Mouse (Mus musculus) ES-CJ7 (cell line): Measurements from ENCODE around the gene Ces2f.
"Not testable (repeated sequence)": the region's sequence is repeated elsewhere in the genome, so short reads cannot be mapped to it uniquely, and the experiment has no call there.

Experiments
- DNase-seq: peaks from one replicate; pipeline ENCODE4 v3.0.0; 2011; ENCODE audit warnings: low read depth, low spot score

The Ces2f gene

DNA sequence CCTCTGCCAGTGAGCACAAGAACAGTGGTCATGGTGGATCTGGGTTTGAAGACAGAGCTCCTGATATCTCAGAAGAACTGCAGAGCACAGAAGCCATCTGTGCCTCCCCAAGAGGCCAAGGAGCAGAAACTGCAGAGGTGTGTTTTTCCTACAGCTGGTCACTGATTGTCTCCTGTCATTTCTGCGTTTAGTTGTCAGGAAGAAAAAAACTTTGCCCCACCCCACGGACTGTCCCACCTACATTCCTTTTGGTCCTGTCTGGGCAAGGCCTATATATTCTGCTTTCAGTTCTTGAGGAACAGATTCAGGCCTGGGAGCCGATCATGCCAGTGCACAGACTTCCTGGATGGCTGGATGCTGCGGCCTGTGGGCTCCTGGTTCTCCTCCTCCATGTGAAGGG is at the start of gene Ces2f:
Ces2f (plus strand) TSS at position 301 of the 400 bp plus-strand sequence.
- DNase-seq = no peak

DNA sequence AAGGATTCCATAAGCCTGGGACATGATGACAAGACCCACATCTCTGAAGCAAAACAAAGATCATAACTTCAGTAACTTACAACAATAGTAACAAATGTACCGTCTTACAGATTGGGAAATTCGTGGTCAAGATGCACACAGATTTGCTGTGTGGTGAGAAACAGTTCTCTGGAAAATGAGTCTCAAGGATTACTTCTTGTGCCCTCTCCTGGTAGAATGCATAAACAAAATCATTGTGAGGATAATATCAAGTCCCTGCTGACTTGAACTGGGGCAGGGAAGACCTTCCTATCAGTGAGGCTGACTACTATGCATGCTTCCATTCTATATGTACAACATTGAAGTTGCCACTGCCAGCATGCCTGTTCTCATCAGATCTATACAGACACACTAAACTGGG is 45.4 kb upstream of the Ces2f start:
- DNase-seq = no peak

DNA sequence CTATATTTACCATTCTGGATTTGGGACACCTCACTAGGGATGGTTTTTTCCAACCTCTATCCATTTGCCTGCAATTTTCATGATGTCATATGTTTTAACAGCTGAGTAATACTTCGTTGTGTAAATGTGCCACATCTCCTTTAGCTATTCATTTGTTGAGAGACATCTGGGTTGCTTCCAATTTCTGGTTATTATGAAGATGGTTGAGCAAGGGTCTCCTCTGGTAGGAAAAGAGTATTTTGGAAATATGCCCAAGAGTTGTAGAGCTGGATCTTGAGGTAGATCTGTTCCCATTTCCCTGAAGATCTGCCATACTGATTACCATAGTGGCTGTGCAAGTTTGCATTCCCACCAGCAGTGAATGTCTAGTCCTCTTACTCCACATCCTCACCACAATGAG is 40.0 kb upstream of the Ces2f start:
- DNase-seq = no peak

DNA sequence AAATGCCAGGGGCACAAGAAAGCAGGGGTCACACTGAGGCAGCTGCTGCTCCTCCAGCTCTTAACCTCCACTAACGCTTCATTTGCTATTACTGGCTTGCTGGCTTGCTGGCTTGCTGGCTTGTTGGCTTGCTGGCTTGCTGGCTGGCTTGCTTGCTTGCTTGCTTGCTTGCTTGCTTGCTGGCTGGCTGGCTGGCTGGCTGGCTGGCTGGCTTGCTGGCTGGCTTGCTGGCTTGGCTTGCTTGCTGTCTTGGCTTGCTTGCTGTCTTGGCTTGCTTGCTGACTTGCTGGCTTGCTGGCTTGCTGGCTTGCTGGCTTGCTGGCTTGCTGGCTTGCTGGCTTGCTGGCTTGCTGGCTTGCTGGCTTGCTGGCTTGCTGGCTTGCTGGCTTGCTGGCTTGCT is 38.1 kb upstream of the Ces2f start:
- DNase-seq = not testable (repeated sequence)

DNA sequence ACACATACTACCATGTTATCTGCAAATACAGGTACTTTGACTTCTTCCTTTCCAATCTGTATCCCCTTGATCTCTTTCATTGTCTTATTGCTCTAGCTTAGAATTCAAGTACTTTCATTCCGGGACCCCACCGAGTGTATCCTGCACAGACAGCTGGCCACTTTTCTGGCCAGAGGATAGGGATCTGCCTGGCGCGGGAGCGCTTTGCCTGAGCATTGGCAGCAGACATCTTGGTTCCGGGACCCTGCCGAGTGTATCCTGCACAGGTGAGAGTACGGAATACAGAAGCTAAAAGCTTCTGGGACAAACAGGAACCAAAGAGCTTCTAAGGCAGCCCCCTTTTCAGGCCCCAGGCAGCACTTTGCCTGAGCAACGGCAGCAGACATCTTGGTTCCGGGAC is 37.5 kb upstream of the Ces2f start:
- DNase-seq = not testable (repeated sequence)

DNA sequence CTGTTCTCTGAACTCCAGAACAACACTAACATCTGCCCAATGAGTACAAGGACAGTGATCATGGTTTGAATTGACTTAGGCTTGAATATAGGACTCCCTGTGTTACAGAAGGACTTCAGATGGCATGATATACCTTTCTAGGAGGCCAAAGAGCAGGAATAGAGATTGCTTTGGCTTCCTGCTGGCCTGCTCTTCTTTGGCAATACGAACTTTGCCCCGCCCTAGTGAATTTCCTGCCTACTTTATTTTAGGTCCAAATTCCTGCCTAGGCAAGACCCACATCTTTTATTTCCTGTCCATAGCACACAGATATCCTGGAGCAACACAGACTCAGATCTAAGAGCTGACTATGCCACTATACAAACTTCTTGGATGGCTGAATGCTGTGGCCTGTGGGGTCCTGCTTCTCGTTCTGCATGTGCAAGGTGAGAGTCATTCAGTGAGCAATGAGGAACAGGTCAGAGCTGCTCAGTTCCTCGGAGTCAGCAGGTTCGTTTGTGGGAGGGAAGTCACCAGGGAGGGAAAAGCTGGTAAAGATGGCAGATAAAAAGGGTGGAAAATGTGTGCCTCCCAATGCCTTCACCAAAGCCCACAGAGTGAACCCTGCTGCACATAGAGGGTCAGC is 21.1 kb upstream of the Ces2f start, which contains the start of gene Ces2e:
Ces2e (plus strand) TSS at position 289 of the 625 bp plus-strand sequence.
- no peak for DNase-seq

DNA sequence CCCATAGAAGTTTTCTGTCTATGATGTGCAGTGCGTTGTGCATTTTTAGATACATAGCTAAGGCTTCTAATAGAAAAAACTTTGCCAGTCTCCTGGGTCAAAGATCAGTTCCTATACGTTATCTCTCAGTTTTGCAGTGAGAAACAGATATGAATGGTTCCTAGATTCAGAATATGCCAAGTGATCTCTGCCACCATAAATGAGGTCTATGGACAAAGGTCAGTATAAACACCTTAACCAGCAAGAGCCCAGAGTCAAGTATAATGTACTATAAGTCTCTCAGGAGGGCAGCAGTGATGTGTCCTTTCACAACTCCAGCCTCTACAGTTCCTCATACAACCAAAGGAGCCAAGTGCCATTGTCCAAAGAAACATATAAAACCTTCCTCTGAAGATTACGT is 19.9 kb upstream of the Ces2f start:
- DNase-seq = no peak

DNA sequence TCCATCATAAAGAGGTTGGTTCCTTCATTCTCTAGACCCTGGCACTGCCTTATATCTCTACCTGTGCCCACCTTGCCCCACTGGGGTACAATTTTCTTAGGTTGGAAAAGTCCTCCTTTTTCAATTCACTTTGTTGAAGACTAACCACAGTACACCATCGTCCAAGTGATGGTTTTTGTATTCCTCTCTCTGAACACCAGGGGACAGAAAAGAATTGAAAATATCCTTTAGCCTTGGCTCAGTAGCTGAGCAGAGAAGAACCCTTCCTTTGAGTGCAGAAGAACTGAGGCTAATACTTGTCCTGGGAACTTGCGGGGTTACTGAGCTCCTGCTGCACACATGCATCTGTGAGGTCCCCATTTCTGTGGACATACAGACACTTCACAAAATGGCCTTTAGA is 2.5 kb upstream of the Ces2f start:
- DNase-seq = no peak

DNA sequence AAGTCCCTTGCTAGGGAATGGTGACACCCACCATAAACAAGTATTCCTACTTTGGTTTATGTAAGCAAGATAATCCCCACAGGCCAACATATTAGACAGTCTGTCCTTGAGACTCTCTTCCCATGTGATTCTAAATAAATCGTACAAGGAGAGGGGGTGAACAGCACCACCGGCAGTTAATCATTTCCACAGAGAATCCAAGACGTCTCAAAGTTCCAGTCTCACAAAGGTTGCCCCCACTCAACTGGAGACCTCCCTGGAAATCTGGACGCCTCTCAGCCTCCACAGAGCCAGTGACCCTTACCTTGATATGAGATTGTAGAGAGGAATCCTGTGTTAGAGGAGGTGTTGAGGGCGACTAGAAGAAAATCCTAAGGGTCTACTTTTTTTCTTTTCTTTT is 1.9 kb downstream of the Ces2f start:
- DNase-seq = no peak

DNA sequence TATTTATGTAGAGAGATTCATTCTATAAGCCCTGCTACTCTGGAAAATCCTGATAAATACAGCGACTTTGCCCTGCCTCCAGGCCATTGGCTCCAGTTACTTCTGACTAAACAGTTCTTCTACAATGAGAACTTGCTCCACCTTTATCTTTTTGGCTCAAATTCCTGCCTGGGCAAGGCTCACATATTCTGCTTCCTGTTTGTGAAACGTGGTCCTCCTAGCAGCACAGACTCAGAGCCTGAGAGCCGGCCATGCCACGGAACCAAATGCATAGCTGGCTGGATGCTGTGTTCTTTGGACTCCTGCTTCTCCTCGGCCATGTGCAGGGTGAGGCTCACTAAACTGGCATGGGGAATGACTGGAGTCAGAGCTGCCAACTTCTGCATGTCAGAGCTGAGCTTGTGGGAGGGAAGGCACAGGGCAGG is 14.4 kb downstream of the Ces2f start, which contains the start of gene Ces2g:
Ces2g (plus strand) TSS at position 182 of the 425 bp plus-strand sequence.
- no peak for DNase-seq

DNA sequence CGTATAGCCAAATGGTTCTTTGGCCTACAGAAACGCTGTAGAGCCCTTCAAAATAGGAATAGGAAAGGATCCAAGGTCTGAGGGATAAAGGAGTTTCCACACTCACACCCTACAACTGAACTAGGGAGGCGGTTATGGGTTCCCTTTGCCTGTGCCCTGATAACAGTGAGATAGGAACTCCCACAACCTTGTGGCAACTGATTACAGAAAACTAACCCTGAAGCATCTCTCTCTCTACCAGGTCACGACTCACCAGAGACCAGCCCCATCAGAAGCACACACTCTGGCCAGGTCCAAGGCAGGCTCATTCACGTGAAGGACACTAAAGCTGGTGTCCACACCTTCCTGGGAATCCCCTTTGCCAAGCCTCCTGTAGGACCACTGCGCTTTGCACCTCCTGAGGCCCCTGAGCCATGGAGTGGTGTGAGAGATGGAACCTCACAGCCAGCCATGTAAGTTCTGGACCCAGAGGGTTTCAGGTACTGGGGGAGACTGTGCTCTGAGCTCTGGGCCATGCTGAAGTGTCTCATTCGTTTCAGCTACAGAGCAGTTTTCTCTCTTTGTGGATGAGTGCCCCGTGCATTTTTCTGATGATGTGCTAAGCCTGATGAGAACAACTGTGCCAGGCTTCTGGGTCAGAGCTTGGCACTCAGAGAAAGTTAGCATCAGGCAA is 15.2 kb downstream of the Ces2f start:
- no peak for DNase-seq

DNA sequence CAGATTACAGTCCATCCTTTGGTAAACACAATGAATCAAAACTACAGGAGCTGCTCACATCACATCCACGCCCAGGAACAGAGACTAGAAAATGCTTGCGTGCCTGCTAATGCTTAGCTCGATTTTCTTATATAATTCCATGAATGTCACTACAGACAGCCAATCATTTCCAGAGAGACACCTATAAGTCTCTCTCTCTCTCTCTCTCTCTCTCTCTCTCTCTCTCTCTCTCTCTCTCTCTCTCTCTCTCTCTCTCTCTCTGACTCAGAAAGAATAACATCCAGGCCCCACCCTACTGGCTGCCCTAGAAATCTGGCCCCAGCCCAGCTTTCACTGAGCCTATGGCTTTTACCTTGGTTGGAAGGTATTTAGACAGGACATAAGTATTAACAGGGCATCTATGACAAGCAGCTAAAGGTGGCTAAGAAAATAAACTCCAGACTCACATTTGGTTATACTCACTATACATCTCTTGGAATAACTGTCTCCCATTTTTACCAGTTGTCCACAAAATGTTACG is 16.3 kb downstream of the Ces2f start:
- DNase-seq = no peak

DNA sequence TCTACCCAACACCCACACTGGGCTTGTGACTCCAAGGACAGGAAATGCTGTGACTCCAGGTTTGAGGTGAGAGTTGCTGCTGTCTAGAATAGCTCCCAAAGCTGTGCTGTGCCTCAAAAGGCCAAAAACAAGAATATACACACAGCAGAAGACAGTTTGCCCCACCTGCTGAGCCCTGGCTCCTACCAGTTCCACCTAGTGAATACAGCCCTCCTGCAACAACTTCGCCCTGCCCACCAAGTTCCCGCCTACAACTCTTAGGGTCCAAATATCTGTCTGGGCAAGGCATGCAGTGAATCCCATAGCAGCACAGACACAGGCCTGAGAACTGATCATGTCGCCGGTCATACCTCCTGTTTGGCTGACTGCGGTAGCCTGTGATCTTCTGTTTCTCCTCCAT is 37.0 kb downstream of the Ces2f start:
- DNase-seq = no peak

DNA sequence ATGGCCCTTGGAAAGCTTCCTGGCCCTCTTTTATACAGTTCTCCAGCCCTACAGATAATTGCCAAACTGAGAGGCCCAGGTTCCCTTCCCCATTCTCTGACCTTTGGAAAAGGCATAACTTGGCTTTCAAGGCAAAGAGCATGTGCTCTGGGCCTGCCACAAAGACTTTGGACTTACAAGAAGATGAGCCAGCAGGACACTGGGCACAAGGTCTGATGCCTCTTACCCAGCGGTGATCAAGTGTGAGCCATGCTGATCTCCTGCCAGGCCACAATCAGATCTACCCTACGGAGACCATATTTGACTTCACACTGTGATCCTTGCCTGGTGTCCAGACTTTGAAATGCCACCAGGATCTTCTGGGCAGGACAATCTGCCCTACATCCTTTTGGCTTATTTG is 37.8 kb downstream of the Ces2f start:
- DNase-seq = no peak

DNA sequence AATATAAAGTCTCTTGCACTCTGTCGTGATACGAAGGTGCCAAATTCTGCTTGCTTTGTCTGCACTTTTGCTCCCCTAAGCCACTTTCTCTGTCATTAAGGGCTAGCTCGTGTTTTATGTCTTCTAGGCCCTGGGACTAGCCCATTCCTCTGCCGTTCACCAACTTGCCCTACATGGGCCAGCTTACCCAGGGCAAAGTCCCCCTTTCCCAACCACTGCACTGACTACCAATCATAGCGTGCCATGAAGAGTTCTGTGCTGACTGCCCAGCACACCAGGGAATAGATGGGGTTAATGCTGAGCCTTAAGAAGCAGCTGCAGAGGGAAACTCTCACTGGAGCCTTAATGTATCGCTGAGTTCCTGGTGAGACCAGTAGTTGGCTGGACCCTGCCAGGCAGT is 51.0 kb downstream of the Ces2f start:
- DNase-seq = no peak

DNA sequence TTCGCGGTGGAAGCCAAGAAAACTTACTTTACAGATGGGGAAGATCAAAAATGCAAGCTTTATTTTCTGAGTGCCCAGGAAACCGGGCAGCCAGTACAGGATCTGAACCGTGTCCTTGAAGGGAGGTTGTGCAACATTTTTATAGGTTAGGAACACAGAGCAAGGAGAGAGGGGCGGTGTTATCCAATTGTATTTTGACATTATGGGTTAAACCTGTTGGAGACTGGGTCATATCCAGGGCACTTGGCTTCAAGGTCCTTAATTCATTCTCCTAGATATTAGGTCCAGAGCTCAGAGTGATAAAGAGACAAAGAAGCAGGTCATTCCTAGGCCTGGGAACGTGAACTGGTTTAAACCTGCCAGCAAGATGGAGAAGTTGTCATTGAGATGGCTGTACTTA is 52.0 kb downstream of the Ces2f start:
- no peak for DNase-seq

DNA sequence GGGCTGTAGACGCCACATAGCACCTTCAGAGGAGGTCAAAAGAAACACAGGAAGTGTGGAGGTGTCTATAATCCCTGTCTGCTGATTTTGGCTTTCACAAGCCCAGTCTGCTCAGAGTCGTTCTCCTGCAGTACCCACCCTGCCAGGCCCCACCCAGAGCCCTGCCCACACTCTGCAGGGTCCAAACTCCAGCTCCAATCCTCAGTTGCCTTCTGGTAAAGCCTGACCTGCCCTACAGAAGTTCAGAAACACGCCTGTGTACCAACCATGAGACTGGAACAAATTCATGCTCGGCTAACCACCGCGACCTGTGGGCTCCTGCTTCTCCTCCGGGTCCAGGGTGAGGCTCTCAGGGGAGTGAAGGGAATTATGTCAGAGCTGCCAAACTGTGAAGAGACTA is 53.4 kb downstream of the Ces2f start, which contains the start of gene Ces2h:
Ces2h (plus strand) TSS at position 268 of the 400 bp plus-strand sequence.
- DNase-seq = no peak
